Mouse (Mus musculus): ENCODE data around the gene Cox15. TPM values are rescaled to one million over a fixed set of nuclear protein-coding genes. Genes with fewer than 3 reads are reported as not detected.

Gene Cox15
- polyA plus RNA-seq, 1 experiment from 2014 or later, result 12.9 TPM

GRCm38 (mm10) chr19:43754237-43754636 lies 1.4 kb upstream of the Cox15 start:
- H3K36me3 ChIP-seq, result peaks cover 13% of the 10 kb centered on the region
- no peak overlapping the region for H3K4me3 ChIP-seq
- WGBS, result 78% methylated on average over 2 of the region's 2 CpGs
- no peaks in the 10 kb centered on the region for H3K9me3 ChIP-seq
- H3K27me3 ChIP-seq, result no peaks in the 10 kb centered on the region
- peaks cover 19% of the 10 kb centered on the region for H3K4me1 ChIP-seq (replicated peaks)
- ATAC-seq (ENCODE audit: low read depth), result no peak
- H3K4me2 ChIP-seq, result no peak overlapping the region
- no peak overlapping the region for H3K27ac ChIP-seq (replicated peaks)
- H3K9ac ChIP-seq, result no peak overlapping the region

GRCm38 (mm10) chr19:43753226-43753835 lies 531 bp upstream of the Cox15 start:
- peak overlapping the region; percentile 82 for H3K9ac ChIP-seq
- no peaks in the 10 kb centered on the region for H3K27me3 ChIP-seq
- H3K4me2 ChIP-seq, result peak overlapping the region; percentile 65
- H3K9me3 ChIP-seq, result no peaks in the 10 kb centered on the region
- WGBS, result 2% methylated on average over 22 of the region's 24 CpGs
- peaks cover 19% of the 10 kb centered on the region for H3K4me1 ChIP-seq (replicated peaks)
- peak overlapping the region; percentile 97 for H3K27ac ChIP-seq (replicated peaks)
- peak overlapping the region; percentile 69 for H3K4me3 ChIP-seq
- ATAC-seq (ENCODE audit: low read depth), result peak; percentile 90
- peaks cover 22% of the 10 kb centered on the region for H3K36me3 ChIP-seq

- 96% methylated on average over 2 of the region's 2 CpGs for WGBS
- H3K4me2 ChIP-seq, result no peak overlapping the region
- H3K27ac ChIP-seq (replicated peaks), result no peak overlapping the region
- no peak overlapping the region for H3K4me3 ChIP-seq
- peaks cover 55% of the 10 kb centered on the region for H3K36me3 ChIP-seq
- H3K4me1 ChIP-seq (replicated peaks), result peaks cover 19% of the 10 kb centered on the region
- no peak for ATAC-seq (ENCODE audit: low read depth)
- H3K27me3 ChIP-seq, result no peaks in the 10 kb centered on the region
- no peak overlapping the region for H3K9ac ChIP-seq
- no peaks in the 10 kb centered on the region for H3K9me3 ChIP-seq
These were observed 2.8 kb downstream of the Cox15 start for GRCm38 (mm10) chr19:43750008-43750407.

- no peaks in the 10 kb centered on the region for H3K27me3 ChIP-seq
- no peak overlapping the region for H3K4me3 ChIP-seq
- H3K9me3 ChIP-seq, result no peaks in the 10 kb centered on the region
- peaks cover 72% of the 10 kb centered on the region for H3K36me3 ChIP-seq
- H3K9ac ChIP-seq, result no peak overlapping the region
- H3K4me2 ChIP-seq, result no peak overlapping the region
- ATAC-seq (ENCODE audit: low read depth), result no peak
- 98% methylated on average over 4 of the region's 4 CpGs for WGBS
- H3K27ac ChIP-seq (replicated peaks), result no peak overlapping the region
- H3K4me1 ChIP-seq (replicated peaks), result peaks cover 13% of the 10 kb centered on the region; the same call in 1 of the 2 replicates
These were observed 4.9 kb downstream of the Cox15 start for GRCm38 (mm10) chr19:43747877-43748276.

- no peak overlapping the region for H3K27ac ChIP-seq (replicated peaks)
- H3K9me3 ChIP-seq, result no peaks in the 10 kb centered on the region
- no peaks in the 10 kb centered on the region for H3K4me1 ChIP-seq (replicated peaks)
- WGBS, result 96% methylated on average over 3 of the region's 3 CpGs
- no peak overlapping the region for H3K9ac ChIP-seq
- peaks cover 88% of the 10 kb centered on the region for H3K36me3 ChIP-seq
- no peak overlapping the region for H3K4me3 ChIP-seq
- H3K27me3 ChIP-seq, result no peaks in the 10 kb centered on the region
- no peak for ATAC-seq (ENCODE audit: low read depth)
- H3K4me2 ChIP-seq, result no peak overlapping the region
These were observed 7.1 kb downstream of the Cox15 start for GRCm38 (mm10) chr19:43745740-43746139.

GRCm38 (mm10) chr19:43743401-43743800 lies 9.4 kb downstream of the Cox15 start:
- H3K27me3 ChIP-seq, result no peaks in the 10 kb centered on the region

GRCm38 (mm10) chr19:43738409-43738808 lies 14.4 kb downstream of the Cox15 start:
- H3K27me3 ChIP-seq, result no peaks in the 10 kb centered on the region
- no peak for ATAC-seq (ENCODE audit: low read depth)
- peaks cover 87% of the 10 kb centered on the region for H3K36me3 ChIP-seq

More at GRCm38 (mm10) chr19:43743401-43743800, 9.4 kb downstream of the Cox15 start:
- ATAC-seq (ENCODE audit: low read depth), result no peak
- 87% methylated on average over 7 of the region's 7 CpGs for WGBS
- no peaks in the 10 kb centered on the region for H3K4me1 ChIP-seq (replicated peaks)
- H3K9ac ChIP-seq, result no peak overlapping the region
- H3K27ac ChIP-seq (replicated peaks), result no peak overlapping the region
- H3K36me3 ChIP-seq, result peaks cover 88% of the 10 kb centered on the region
- no peak overlapping the region for H3K4me3 ChIP-seq
- H3K4me2 ChIP-seq, result no peak overlapping the region
- no peaks in the 10 kb centered on the region for H3K9me3 ChIP-seq

GRCm38 (mm10) chr19:43731157-43731556 lies 21.6 kb downstream of the Cox15 start:
- peaks cover 4% of the 10 kb centered on the region; the same call in 1 of the 2 replicates for H3K4me1 ChIP-seq (replicated peaks)
- peaks cover 62% of the 10 kb centered on the region for H3K36me3 ChIP-seq
- H3K27me3 ChIP-seq, result no peaks in the 10 kb centered on the region
- no peak overlapping the region for H3K4me2 ChIP-seq
- no peak overlapping the region for H3K9ac ChIP-seq
- no peak overlapping the region for H3K4me3 ChIP-seq
- WGBS, result 67% methylated on average over 7 of the region's 7 CpGs
- no peak overlapping the region for H3K27ac ChIP-seq (replicated peaks)
- no peaks in the 10 kb centered on the region for H3K9me3 ChIP-seq
- no peak for ATAC-seq (ENCODE audit: low read depth)

More at GRCm38 (mm10) chr19:43738409-43738808, 14.4 kb downstream of the Cox15 start:
- H3K9ac ChIP-seq, result no peak overlapping the region
- WGBS, result 95% methylated on average over 10 of the region's 10 CpGs
- H3K9me3 ChIP-seq, result no peaks in the 10 kb centered on the region
- no peak overlapping the region for H3K4me3 ChIP-seq
- no peak overlapping the region for H3K27ac ChIP-seq (replicated peaks)
- no peak overlapping the region for H3K4me2 ChIP-seq
- H3K4me1 ChIP-seq (replicated peaks), result no peaks in the 10 kb centered on the region

GRCm38 (mm10) chr19:43730037-43730428 lies 22.8 kb downstream of the Cox15 start:
- WGBS, result 37% methylated on average over 8 of the region's 8 CpGs
- Histone ChIP-seq H3K27me3 (no peaks in the 10 kb centered on the region), H3K36me3 (peaks cover 64% of the 10 kb centered on the region), H3K9ac (peak overlapping the region; percentile 55; the same call in 1 of the 2 replicates), H3K4me1 (replicated peaks) (peaks cover 4% of the 10 kb centered on the region; the same call in 1 of the 2 replicates), H3K27ac (replicated peaks) (0 out of 2 replicates have a peak overlapping the region, but pooled peaks have one; percentile 33), H3K4me2 (peak overlapping the region; percentile 44), H3K9me3 (no peaks in the 10 kb centered on the region), H3K4me3 (peak overlapping the region; percentile 24)
- no peak for ATAC-seq (ENCODE audit: low read depth)

GRCm38 (mm10) chr19:43729296-43730036 lies 23.3 kb downstream of the Cox15 start:
- peak overlapping the region; percentile 44 for H3K4me2 ChIP-seq
- ATAC-seq (ENCODE audit: low read depth), result no peak
- peak overlapping the region; percentile 33; the same call in 1 of the 2 replicates for H3K27ac ChIP-seq (replicated peaks)
- H3K9me3 ChIP-seq, result no peaks in the 10 kb centered on the region
- peak overlapping the region; percentile 24 for H3K4me3 ChIP-seq
- 45% methylated on average over 22 of the region's 22 CpGs for WGBS
- peaks cover 4% of the 10 kb centered on the region; the same call in 1 of the 2 replicates for H3K4me1 ChIP-seq (replicated peaks)
- no peaks in the 10 kb centered on the region for H3K27me3 ChIP-seq
- peak overlapping the region; percentile 55; the same call in 1 of the 2 replicates for H3K9ac ChIP-seq
- H3K36me3 ChIP-seq, result peaks cover 64% of the 10 kb centered on the region

GRCm38 (mm10) chr19:43726510-43727146 lies 26.2 kb downstream of the Cox15 start:
- peaks cover 4% of the 10 kb centered on the region; the same call in 1 of the 2 replicates for H3K4me1 ChIP-seq (replicated peaks)
- ATAC-seq (ENCODE audit: low read depth), result no peak
- no peaks in the 10 kb centered on the region for H3K27me3 ChIP-seq
- no peak overlapping the region for H3K4me3 ChIP-seq
- peaks cover 76% of the 10 kb centered on the region for H3K36me3 ChIP-seq
- H3K27ac ChIP-seq (replicated peaks), result no peak overlapping the region
- no peaks in the 10 kb centered on the region for H3K9me3 ChIP-seq
- no peak overlapping the region for H3K9ac ChIP-seq
- H3K4me2 ChIP-seq, result no peak overlapping the region
- WGBS, result 74% methylated on average over 15 of the region's 15 CpGs

- Histone ChIP-seq H3K4me1 (replicated peaks) (peaks cover 4% of the 10 kb centered on the region; the same call in 1 of the 2 replicates), H3K27me3 (no peaks in the 10 kb centered on the region), H3K4me3 (no peak overlapping the region), H3K27ac (replicated peaks) (no peak overlapping the region), H3K36me3 (peaks cover 85% of the 10 kb centered on the region), H3K9me3 (no peaks in the 10 kb centered on the region), H3K9ac (no peak overlapping the region; the same call in 1 of the 2 replicates), H3K4me2 (no peak overlapping the region)
- no peak for ATAC-seq (ENCODE audit: low read depth)
- 86% methylated on average over 7 of the region's 7 CpGs for WGBS
These were observed 28.0 kb downstream of the Cox15 start for GRCm38 (mm10) chr19:43724821-43725220.
